28 mouse cellular contexts compared by ENCODE assay signal in the genomic region with DNA sequence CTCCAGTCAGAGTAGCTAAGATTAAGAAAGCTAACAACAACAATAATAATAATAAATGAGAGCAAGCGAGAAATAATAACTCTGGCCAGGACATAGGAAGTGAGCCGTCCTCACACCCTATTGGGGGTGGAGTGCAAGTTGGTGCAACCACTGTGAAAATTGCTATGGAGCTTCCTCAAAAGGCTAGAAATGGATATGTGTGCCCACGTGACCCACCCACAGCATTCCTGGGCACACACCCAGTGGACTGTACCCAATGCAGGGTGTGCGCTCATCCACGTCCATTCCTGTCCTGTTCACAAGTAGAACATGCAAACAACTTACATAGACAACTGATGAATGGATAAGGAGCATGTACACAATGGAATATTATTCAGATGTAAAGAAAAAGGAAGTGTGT.
DNase-seq lines count a peak whose midpoint lies in the region; ATAC-seq and TF ChIP-seq lines count a peak whose summit lies in the region.
"Had no signal": no experiment of that assay in that cellular context is flagged by ENCODE, and none has a peak within 500 bp of the region (broad histone marks: within the 10 kb centered on the region; RNA-seq: fewer than 3 reads in every experiment).

No protein-coding gene starts in this region.

- 93% methylated on average over 5 of the region's 5 CpGs for WGBS in midbrain, embryonic 16.5 days

- H3K4me1 ChIP-seq in midbrain, embryonic 16.5 days (ENCODE audit: control insufficient read depth, insufficient read depth, low read length), result peaks cover 8% of the 10 kb centered on the region; the same call in 1 of the 2 replicates
- H3K4me1 ChIP-seq: heart, embryonic 13.5 days; liver, embryonic 12.5 days had no signal

- no peaks in the 10 kb centered on the region for H3K27me3 ChIP-seq in myocyte (ENCODE audit: control insufficient read depth, insufficient read depth, insufficient read length)
- H3K27me3 ChIP-seq in midbrain, embryonic 16.5 days (ENCODE audit: control insufficient read depth, insufficient read depth, low read depth, low read length), result no peaks in the 10 kb centered on the region
- H3K27me3 ChIP-seq: embryonic facial prominence, embryonic 13.5 days; heart, embryonic 13.5 days; limb, embryonic 13.5 days; liver, embryonic 12.5 days; midbrain, embryonic 15.5 days had no signal

- no peak overlapping the region for H3K27ac ChIP-seq in midbrain, embryonic 16.5 days (ENCODE audit: low read length)
- H3K27ac ChIP-seq: embryonic facial prominence, embryonic 13.5 days; gastrocnemius, adult 2 months; heart, adult 2 months; heart, embryonic 13.5 days; hindbrain, embryonic 14.5 days; left cerebral cortex, adult 2 months; limb, embryonic 13.5 days; liver, embryonic 12.5 days; macrophage; midbrain, embryonic 10.5 days; midbrain, embryonic 15.5 days had no signal

- peak overlapping the region; percentile 39 for H3K4me2 ChIP-seq in myocyte (ENCODE audit: low read depth)
- no peak overlapping the region for H3K4me2 ChIP-seq in midbrain, embryonic 16.5 days (ENCODE audit: low read length)
- H3K4me2 ChIP-seq: embryonic facial prominence, embryonic 13.5 days; heart, embryonic 13.5 days; hindbrain, embryonic 14.5 days; limb, embryonic 13.5 days; liver, embryonic 12.5 days; midbrain, embryonic 15.5 days had no signal

- no peaks in the 10 kb centered on the region for H3K9me3 ChIP-seq in midbrain, embryonic 16.5 days (replicated peaks; ENCODE audit: control insufficient read depth, low read length, poor library complexity, severe bottlenecking)
- H3K9me3 ChIP-seq: embryonic facial prominence, embryonic 13.5 days; heart, embryonic 13.5 days; limb, embryonic 13.5 days; liver, embryonic 12.5 days; midbrain, embryonic 10.5 days; midbrain, embryonic 15.5 days had no signal

- TF ChIP-seq POLR2A in myocyte (IDR thresholded peaks at IDR 0.05; ENCODE audit: insufficient read length, low read depth), result no peak

- H3K4me3 ChIP-seq in myocyte, result no peak overlapping the region
- no peak overlapping the region for H3K4me3 ChIP-seq in midbrain, embryonic 16.5 days (ENCODE audit: low read depth, low read length)
- H3K4me3 ChIP-seq: embryonic facial prominence, embryonic 13.5 days; erythroblast, embryonic 14.5 days; gastrocnemius, adult 2 months; heart, adult 2 months; heart, embryonic 13.5 days; left cerebral cortex, adult 2 months; limb, embryonic 13.5 days; liver, embryonic 12.5 days; midbrain, embryonic 10.5 days; midbrain, embryonic 15.5 days had no signal

- peak; percentile 76 for DNase-seq in 3134 (ENCODE audit: extremely low read depth, insufficient read length, low spot score)
- peak; percentile 42 for DNase-seq in 3T3-L1 (ENCODE audit: low read depth, low spot score)
- peak; percentile 28 for DNase-seq in brain, adult 2 months (ENCODE audit: low read depth, low spot score)
- DNase-seq in layer of hippocampus, postnatal 14 days (ENCODE audit: low spot score in 2 of 2), result no peak
- DNase-seq: adrenal gland, postnatal 10 days; cerebellum, adult 18-20 months; cerebellum, postnatal 10 days; gastrocnemius, adult 2 months; gastrocnemius, postnatal 36 days; heart, adult 2 months; heart, postnatal 10 days; kidney, postnatal 10 days; layer of hippocampus, adult 9-11 months; liver, postnatal 0 days had no signal

- H3K9ac ChIP-seq in midbrain, embryonic 16.5 days (ENCODE audit: low read depth, low read length), result no peak overlapping the region
- H3K9ac ChIP-seq: embryonic facial prominence, embryonic 13.5 days; heart, embryonic 13.5 days; hindbrain, embryonic 14.5 days; limb, embryonic 13.5 days; liver, embryonic 12.5 days; liver, postnatal 0 days; midbrain, embryonic 15.5 days had no signal

- H3K36me3 ChIP-seq in myocyte (ENCODE audit: control insufficient read depth, insufficient read depth), result no peaks in the 10 kb centered on the region
- H3K36me3 ChIP-seq in midbrain, embryonic 16.5 days (ENCODE audit: control insufficient read depth, insufficient read depth, low read length), result no peaks in the 10 kb centered on the region
- H3K36me3 ChIP-seq: embryonic facial prominence, embryonic 13.5 days; heart, embryonic 13.5 days; limb, embryonic 13.5 days; liver, embryonic 12.5 days; midbrain, embryonic 10.5 days; midbrain, embryonic 15.5 days had no signal

- H3K79me2 ChIP-seq in myocyte (ENCODE audit: control insufficient read depth, insufficient read depth), result no peaks in the 10 kb centered on the region

- H3ac ChIP-seq in myocyte (ENCODE audit: control insufficient read depth, insufficient read length), result no peak overlapping the region

- ATAC-seq in midbrain, embryonic 16.5 days, result no peak
- ATAC-seq: forebrain, embryonic 16.5 days; intestine, postnatal 0 days; liver, embryonic 12.5 days; liver, postnatal 0 days; midbrain, embryonic 15.5 days had no signal

TF ChIP-seq in myocyte, 11 proteins besides CTCF, POLR2A, EP300 and RAD21:
- TF ChIP-seq MAX (IDR thresholded peaks at IDR 0.05; ENCODE audit: low read depth), result peak; percentile 45
- peak; percentile 83 for TF ChIP-seq CEBPB (IDR thresholded peaks at IDR 0.05; ENCODE audit: insufficient read depth, poor library complexity, severe bottlenecking)
- peak in 1 of 3 experiments; percentile 29 for TF ChIP-seq MYOG (IDR thresholded peaks at IDR 0.05; ENCODE audit: control insufficient read depth in 1 of 3, insufficient read depth in 1 of 3, insufficient read length in 2 of 3, low read depth in 2 of 3)
- no peak for TF ChIP-seq REST (IDR thresholded peaks at IDR 0.05; ENCODE audit: insufficient read depth, insufficient read length)
- TF ChIP-seq TCF3 (IDR thresholded peaks at IDR 0.05; ENCODE audit: insufficient read length, low read depth), result no peak
- peak; percentile 92 for TF ChIP-seq SRF (IDR thresholded peaks at IDR 0.05; ENCODE audit: control insufficient read depth, insufficient read length, low read depth)
- peak in 1 of 3 experiments; percentile 39 for TF ChIP-seq MYOD1 (IDR thresholded peaks at IDR 0.05; ENCODE audit: control insufficient read depth in 1 of 3, insufficient read length in 2 of 3, low read depth in 2 of 3)
- TF ChIP-seq USF1 (IDR thresholded peaks at IDR 0.05; ENCODE audit: low read depth), result peak; percentile 99

Comparison
In these comparisons a context has a peak if more than half of its experiments do, and no peak if none do; other contexts are left out.
1. DNase-seq: peak in 3134 (single experiment), 3T3-L1 (single experiment) and brain, adult 2 months (single experiment); none in layer of hippocampus, postnatal 14 days (0 of 2).